Mouse (Mus musculus): ENCODE data around the gene Zyg11b.

Gene Zyg11b

DNA sequence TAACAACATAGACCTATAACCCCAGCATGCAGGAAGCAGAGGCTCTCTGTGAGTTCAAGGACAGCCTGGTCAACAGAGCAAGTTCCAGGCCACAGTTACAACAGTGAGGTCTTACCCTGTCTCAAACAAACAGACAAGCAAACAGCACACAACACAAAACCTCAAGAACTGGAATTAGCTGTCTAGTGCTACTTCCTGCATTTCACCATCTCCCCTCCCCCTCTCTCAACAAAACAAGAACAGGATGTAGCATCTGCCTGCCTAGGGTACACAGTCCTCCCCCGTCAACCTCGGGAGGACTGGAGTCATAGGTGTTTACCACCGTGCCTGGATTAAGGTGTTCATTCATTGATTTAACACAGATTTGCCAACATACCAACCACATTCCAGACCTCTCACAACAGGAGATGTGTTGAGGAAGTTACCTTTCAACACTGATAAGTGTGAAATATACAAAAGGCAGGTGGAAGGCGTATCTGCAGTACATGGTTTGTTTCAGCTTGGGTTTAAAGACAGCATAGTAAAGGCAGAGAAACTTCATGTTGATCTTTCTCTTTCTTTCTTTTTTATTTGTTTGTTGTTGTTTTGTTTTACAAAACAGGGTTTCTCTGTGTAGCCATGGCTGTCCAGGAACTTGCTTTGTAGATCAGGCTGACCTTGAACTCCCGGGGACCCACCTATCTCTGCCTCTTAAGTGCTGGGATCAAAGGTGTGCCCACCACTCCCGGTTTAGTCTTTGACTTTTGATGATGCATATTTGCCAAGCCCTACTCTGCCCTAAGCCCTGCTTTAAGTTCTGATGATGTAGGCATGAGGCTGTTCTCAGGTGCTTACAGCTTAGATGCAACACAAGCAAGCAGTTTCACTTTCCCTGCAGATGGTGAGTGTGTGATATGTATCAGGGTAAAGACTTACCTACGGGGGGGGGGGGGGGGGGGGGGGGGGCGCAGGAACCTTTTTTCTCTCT lies 18.0 kb upstream of the Zyg11b start:
- no peak for DNase-seq (ENCODE audit: low spot score)

GRCm38 (mm10) chr4:108317656-108318605 lies 17.0 kb upstream of the Zyg11b start:
- DNase-seq (ENCODE audit: low spot score) = no peak

DNA sequence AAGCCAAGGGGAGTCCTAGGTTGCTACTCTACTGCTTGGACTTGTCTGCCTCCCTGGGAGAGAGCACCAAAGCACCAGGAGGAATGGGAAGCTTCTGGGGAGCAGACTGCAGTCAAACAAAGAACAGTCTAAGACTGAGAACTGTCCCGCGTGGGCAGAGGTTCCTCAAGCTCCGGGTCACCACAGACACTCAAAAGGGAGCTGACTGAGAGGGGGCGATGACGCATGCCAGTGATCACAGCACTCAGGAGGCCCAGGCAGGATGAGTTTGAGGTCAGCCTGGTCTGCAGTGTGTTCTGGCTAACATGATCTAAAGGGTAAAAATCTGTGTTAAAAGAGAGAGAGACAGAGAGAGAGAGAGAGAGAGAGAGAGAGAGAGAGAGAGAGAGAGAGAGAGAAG lies 13.1 kb upstream of the Zyg11b start:
- no peak for DNase-seq (ENCODE audit: low spot score)

DNA sequence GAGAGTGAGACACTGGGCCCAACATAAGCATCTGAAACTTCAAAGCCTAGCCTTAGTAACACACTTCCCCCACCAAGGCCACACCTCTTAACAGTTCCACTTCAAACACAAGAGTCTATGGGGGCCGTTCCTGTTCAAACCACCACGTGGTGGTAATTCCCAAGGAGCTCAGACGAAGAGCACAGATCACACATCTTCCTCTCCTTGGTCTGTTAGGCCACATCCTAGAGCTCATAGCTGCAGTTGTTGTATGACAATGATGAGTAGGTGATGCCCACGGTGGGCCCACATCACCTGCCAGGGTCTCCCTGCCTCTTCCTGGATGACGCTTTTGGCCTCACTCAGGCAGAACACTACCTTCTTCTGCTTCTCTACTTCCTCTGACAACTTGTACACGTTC lies 9.8 kb upstream of the Zyg11b start:
- DNase-seq (ENCODE audit: low spot score) = no peak

GRCm38 (mm10) chr4:108302296-108302890 lies 1.5 kb upstream of the Zyg11b start:
- no peak for DNase-seq (ENCODE audit: low spot score)

DNA sequence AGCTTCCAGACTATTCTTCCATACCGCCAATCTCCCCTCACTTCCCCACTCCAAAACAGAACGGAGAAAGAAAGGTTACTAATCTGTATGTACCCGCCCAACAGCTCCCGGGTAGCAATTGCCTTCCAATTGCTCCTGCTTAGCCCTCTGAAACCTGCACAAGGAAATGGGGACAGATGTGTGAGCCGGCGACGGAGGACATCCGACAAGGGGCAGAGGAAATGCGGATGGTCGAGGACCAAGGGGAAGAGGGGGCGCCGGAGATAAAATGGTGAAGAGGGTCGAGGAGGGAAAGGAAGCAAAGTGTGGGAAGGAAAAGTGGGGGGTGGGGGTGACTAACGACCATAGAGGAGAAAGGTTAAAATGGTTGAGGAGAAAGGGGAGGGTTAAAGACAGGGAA lies 630 bp downstream of the Zyg11b start:
- peak; percentile 20 for DNase-seq (ENCODE audit: low spot score)

DNA sequence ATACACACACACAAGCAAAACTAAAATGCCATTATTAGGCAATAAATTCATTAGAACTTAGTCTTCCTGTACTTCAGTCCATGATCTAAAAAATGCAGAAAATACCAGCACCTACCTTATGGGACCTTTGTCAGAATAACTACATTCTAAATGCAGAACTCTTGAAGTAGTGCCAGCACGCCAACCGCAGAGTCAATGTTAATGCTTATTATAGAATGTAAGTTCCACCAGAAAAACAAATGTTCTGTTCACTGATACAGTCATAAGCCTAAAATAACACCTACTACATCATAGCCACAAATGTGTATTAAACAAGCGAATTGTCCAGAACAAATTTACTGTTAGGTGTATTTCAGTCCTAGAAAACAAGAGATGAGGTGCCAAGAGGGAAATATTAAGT lies 23.9 kb downstream of the Zyg11b start:
- DNase-seq (ENCODE audit: low spot score) = no peak

GRCm38 (mm10) chr4:108272286-108272685 lies 28.6 kb downstream of the Zyg11b start:
- no peak for DNase-seq (ENCODE audit: low spot score)

DNA sequence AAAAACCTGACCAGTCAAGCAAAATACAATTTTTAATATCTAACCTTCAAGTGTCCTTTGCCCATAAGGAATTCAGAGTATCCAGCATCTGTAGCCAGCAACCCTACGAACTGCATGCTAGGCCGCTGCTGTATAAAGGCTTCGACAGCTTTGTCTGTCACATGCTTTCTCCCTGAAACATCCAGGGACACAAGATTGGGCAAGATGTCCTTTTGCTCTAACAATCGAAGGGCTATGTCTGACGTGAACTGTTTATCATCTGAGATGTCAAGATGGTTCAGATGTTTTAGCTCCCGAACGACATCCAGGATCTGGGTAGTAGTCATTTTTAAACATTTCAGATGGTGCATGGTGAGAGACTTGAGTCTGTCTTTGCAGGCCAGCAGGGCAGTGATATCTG lies 35.1 kb downstream of the Zyg11b start:
- no peak for DNase-seq (ENCODE audit: low spot score)

DNA sequence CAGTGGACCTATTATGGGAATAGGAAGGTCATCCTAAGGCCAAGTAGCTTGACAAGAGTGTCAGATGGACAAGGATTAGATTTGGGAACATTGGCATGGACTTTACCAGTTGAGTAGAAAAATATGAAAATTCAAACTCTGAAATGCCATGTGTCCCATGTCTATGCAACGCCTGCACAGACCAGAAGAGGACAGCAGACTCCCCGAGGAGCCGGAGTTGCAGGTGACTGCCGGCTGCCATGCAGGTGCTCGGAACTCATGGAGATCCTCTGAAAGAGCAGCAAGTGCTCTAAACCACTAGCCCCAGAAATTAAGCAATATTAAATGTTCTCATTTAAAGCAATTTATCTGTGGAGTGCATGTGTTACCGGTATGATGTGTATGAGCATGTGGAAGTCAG lies 47.6 kb downstream of the Zyg11b start:
- no peak for DNase-seq (ENCODE audit: low spot score)

DNA sequence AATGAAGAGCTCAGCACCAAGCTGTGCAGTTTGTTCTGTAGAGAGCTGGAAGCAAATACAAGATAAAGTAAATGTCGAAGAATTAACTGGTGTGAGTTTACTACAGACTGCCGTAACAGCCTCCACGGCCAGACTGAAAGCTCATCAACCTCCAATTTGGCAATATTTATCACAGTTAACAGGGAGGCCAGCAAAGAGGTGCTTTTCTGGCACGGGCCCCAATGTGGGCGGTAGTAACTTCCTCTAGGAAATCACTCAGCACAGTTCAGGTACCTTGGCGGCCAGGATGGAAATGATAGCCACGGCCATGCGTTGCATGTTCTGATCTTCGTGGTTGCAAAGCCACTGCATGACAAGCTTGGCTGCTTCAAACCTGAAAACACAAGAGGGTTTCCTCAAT lies 50.4 kb downstream of the Zyg11b start:
- no peak for DNase-seq (ENCODE audit: low spot score)

GRCm38 (mm10) chr4:108249314-108249713 lies 51.6 kb downstream of the Zyg11b start:
- DNase-seq (ENCODE audit: low spot score) = no peak

- no peak for DNase-seq (ENCODE audit: low spot score)
Measured at GRCm38 (mm10) chr4:108233654-108234053, 67.2 kb downstream of the Zyg11b start.

DNA sequence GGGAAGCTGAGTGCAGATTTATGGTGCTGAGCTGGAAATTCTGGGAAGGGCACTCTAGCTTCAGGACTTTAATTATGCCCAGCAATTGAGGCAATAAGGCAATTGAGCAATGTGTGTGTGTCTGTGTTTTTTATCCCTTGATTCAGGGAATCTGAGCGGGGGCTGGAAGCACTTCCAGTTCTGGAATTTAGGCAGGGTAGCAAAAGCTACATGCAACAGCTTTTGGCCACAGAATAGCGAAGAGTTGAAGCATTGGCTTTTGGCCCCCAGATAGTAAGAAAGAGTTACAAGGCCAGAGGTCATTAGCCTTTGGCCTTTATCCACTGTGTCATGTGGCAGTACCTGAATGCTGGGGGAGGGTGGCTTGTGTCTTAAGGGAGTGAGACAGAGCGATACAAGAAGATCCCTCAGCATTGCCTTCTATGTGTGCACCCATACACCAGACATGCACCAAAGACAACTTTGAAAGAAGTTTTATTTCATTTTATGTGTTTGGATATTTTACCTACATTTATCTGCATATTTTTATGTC lies 75.5 kb downstream of the Zyg11b start:
- peak; percentile 32 for DNase-seq (ENCODE audit: low spot score)

DNA sequence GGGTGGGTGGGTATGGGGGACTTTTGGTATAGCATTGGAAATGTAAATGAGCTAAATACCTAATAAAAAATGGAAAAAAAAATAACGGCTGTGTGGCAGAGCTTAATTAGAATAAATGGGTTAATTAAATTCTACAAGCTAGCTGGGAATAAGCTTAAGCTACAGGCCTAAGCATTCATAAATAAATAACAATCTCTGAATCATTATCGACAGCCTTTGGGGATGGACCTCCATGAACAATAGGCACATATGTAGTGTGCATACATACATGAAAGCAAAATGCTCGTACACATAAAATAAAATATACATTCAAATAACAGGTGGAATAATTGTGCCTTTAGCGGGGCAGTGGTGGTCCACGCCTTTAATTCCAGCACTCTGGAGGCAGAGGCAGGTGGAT lies 78.4 kb downstream of the Zyg11b start:
- no peak for DNase-seq (ENCODE audit: low spot score)

DNA sequence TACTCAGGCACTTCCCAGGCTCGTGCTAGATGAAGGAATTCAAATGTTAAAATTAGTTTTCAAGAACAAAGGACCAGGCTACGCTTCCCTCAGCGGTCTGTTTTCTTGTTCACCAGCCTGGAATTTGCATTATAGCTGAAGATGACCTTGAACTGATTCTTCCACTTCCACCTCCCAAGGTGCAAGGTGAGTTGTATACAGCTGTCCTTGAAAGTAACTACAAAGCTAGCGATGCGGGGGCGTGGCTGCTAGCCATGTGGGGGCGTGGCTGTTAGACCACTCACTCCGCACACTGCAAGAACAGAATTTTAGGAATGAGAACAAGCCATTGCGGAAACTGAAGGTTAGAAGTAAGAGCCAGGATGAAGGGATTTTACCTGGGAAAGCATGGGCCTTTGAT lies 81.9 kb downstream of the Zyg11b start:
- peak; percentile 65 for DNase-seq (ENCODE audit: low spot score)

GRCm38 (mm10) chr4:108217332-108218179 lies 83.3 kb downstream of the Zyg11b start, which contains the start of gene Zyg11a:
Gene Zyg11a, minus strand, starts transcription at chr4:108218048.
- DNase-seq (ENCODE audit: low spot score) = peak; percentile 82

GRCm38 (mm10) chr4:108213023-108213422 lies 87.9 kb downstream of the Zyg11b start:
- DNase-seq (ENCODE audit: low spot score) = no peak

DNA sequence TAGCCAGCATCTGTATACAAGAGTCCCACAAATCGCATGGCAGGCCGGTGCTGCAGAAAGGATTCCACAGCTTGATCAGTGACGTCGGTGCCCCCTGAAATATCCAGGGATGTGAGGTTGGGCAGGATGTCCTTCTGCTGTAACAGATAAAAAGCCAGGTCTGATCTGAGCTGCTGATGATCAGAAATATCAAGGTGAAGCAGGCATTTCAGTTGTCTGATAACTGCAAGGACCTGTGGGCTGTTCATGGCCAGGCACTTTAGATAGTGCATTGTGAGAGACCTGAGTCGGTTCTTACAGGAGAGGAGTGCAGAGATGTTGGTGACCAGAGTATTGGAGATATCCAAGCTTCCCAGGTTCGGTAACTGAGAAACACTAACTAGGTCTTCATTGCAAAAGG lies 96.3 kb downstream of the Zyg11b start:
- no peak for DNase-seq (ENCODE audit: low spot score)

- no peak for DNase-seq (ENCODE audit: low spot score)
Measured at GRCm38 (mm10) chr4:108199236-108199635, 101.7 kb downstream of the Zyg11b start.

DNA sequence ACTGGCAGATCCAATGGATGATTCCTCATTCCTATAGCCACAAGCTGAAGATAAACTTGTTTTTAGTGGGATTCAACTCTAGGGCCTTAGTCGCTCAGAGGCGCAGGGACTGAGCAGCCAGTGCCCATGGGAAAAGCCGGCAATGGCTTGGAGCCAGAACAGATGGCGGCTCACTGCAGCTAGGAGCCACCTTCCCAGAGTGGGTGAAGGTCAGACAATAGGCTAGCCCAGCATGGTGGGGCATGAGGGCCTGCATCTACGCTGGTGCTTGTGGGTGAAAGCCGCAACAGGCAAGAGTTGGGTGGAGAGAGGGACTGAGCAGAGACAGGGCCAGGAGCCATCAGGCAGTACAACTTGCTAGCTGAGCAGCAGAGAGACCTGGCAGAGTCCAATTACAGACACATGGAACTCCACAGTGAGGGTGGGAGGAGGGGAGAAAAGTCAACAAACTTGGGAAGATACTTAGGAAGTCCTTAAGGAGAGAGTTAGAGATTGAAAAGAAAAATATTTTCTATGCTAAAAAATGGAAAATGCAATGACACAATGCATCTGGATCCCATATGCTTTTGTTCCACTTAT lies 104.5 kb downstream of the Zyg11b start:
- DNase-seq (ENCODE audit: low spot score) = no peak
